Mouse (Mus musculus): Measurements from ENCODE around the gene Vac14.
A peak's percentile ranks its signal among the peaks of the same experiment; 100 is the strongest.

- no peak for TF ChIP-seq CTCF (IDR thresholded peaks at IDR 0.05; ENCODE audit: extremely low read depth, insufficient read depth, low read length)
- peak; percentile 48 for TF ChIP-seq POLR2A (IDR thresholded peaks at IDR 0.05; ENCODE audit: extremely low read depth, insufficient read depth, low read length)
Observed at GRCm38 (mm10) chr8:110755511-110756170, 137.3 kb downstream of the Vac14 start.
